Mouse (Mus musculus) small intestine, adult 2 months (tissue): ENCODE results near the gene Zfp597. TPM values are rescaled to one million over a fixed set of nuclear protein-coding genes. Genes with fewer than 3 reads are reported as not detected.
A peak's percentile ranks its signal among the peaks of the same experiment; 100 is the strongest.

ENCODE experiments used
- H3K27ac ChIP-seq: fragments of 200-500 bp; 2 replicates; pipeline ENCODE4 v1.5.1; 2012; ENCODE audit warnings: low read depth, low read length, control low read depth, inconsistent platforms; ENCODE audit not compliant: insufficient read depth
- H3K27me3 ChIP-seq: fragments of 200-500 bp; 2 replicates; pipeline ENCODE4 v1.6.1; 2012; ENCODE audit warnings: mild to moderate bottlenecking, moderate library complexity, low read length, inconsistent platforms; ENCODE audit not compliant: control insufficient read depth, insufficient read depth
- H3K36me3 ChIP-seq: fragments of 200-500 bp; 2 replicates; pipeline ENCODE4 v1.6.1; 2012; ENCODE audit warnings: mild to moderate bottlenecking, low read length, control low read depth, inconsistent platforms; ENCODE audit not compliant: control insufficient read depth, insufficient read depth
- H3K4me1 ChIP-seq: fragments of 200-500 bp; 2 replicates; pipeline ENCODE4 v1.6.1; 2012; ENCODE audit warnings: low read length, inconsistent platforms, mixed read lengths; ENCODE audit not compliant: control insufficient read depth, insufficient read depth, insufficient read length
- H3K4me3 ChIP-seq: fragments of 200-500 bp; 2 replicates; pipeline ENCODE4 v1.5.1; 2012; ENCODE audit warnings: low read depth, mild to moderate bottlenecking, control low read depth, inconsistent platforms, low read length, moderate library complexity
- CTCF ChIP-seq: fragments of 200-500 bp; IDR thresholded peaks from 2 replicates; pipeline ENCODE4 v1.5.1; 2012; ENCODE audit warnings: low read depth, mild to moderate bottlenecking, control low read depth, inconsistent platforms, low read length, moderate library complexity, mixed read lengths; ENCODE audit not compliant: insufficient replicate concordance, insufficient read length; ENCODE audit errors: extremely low read depth
- POLR2A ChIP-seq: fragments of 200-500 bp; IDR thresholded peaks from 2 replicates; pipeline ENCODE4 v1.6.1; 2012; ENCODE audit warnings: low read depth, mild to moderate bottlenecking, control low read depth, inconsistent platforms, low read length, moderate library complexity
- WGBS: fragments of 180-500 bp; shearing (Covaris S2); methylation state at CpG from one replicate; pipeline ENCODE4 v1.1.7; 2018; 5-methylcytosine and 5-hydroxymethylcytosine counted together
- polyA plus RNA-seq: library from polyadenylated mRNA; depleted of rRNA; stranded (reverse); fragments of >200 nt; gene quantifications from 2 replicates; pipeline ENCODE4 v1.2.3, GENCODE M21; 2012

Gene Zfp597
- polyA plus RNA-seq, 1 experiment = 0.87 TPM

GRCm38 (mm10) chr16:3920756-3921155, 36.4 kb upstream of the Zfp597 start:
- 92% methylated on average over 2 of the region's 2 CpGs for WGBS
- TF ChIP-seq CTCF (no peak), POLR2A (no peak)
- Histone ChIP-seq H3K27ac (no peak overlapping the region), H3K36me3 (peaks cover 42% of the 10 kb centered on the region), H3K4me1 (no peaks in the 10 kb centered on the region), H3K27me3 (no peaks in the 10 kb centered on the region), H3K4me3 (no peak overlapping the region)

- Histone ChIP-seq H3K27ac (no peak overlapping the region), H3K4me1 (no peaks in the 10 kb centered on the region), H3K36me3 (peaks cover 24% of the 10 kb centered on the region), H3K4me3 (peak overlapping the region; percentile 71), H3K27me3 (no peaks in the 10 kb centered on the region)
- TF ChIP-seq CTCF = no peak
- TF ChIP-seq POLR2A = no peak
- WGBS = 2% methylated on average over 20 of the region's 20 CpGs
Measured at GRCm38 (mm10) chr16:3909118-3909517, 24.8 kb upstream of the Zfp597 start.

GRCm38 (mm10) chr16:3908537-3909111, 24.3 kb upstream of the Zfp597 start, which contains the start of the genes 1700037C18Rik and Cluap1:
Gene 1700037C18Rik, minus strand, starts transcription at chr16:3908689.
Gene Cluap1, plus strand, starts transcription at chr16:3908801.
- no peaks in the 10 kb centered on the region for H3K27me3 ChIP-seq
- TF ChIP-seq POLR2A = peak; percentile 52; the same call in 1 of the 2 replicates
- TF ChIP-seq CTCF = peak; percentile 98
- H3K4me1 ChIP-seq = no peaks in the 10 kb centered on the region
- peak within 1 kb of the TSS; percentile 71 for H3K4me3 ChIP-seq
- peak within 1 kb of the TSS; percentile 67 for H3K27ac ChIP-seq
- H3K36me3 ChIP-seq = peaks cover 25% of the 10 kb centered on the region
- WGBS = under 1% methylated on average over 33 of the region's 33 CpGs

GRCm38 (mm10) chr16:3907471-3907870, 23.1 kb upstream of the Zfp597 start:
- Histone ChIP-seq H3K4me3 (no peak overlapping the region), H3K36me3 (peaks cover 29% of the 10 kb centered on the region), H3K4me1 (no peaks in the 10 kb centered on the region), H3K27ac (no peak overlapping the region), H3K27me3 (no peaks in the 10 kb centered on the region)
- TF ChIP-seq CTCF = no peak
- TF ChIP-seq POLR2A = no peak
- 64% methylated on average over 2 of the region's 2 CpGs for WGBS

GRCm38 (mm10) chr16:3896553-3896952, 12.2 kb upstream of the Zfp597 start:
- TF ChIP-seq CTCF = no peak
- no peak for TF ChIP-seq POLR2A
- Histone ChIP-seq H3K4me3 (no peak overlapping the region), H3K36me3 (peaks cover 39% of the 10 kb centered on the region), H3K4me1 (peaks cover 8% of the 10 kb centered on the region; the same call in 1 of the 2 replicates), H3K27me3 (no peaks in the 10 kb centered on the region), H3K27ac (peak overlapping the region; percentile 62; the same call in 1 of the 2 replicates)
- 35% methylated on average over 1 of the region's 1 CpGs for WGBS

- WGBS = 64% methylated on average over 6 of the region's 6 CpGs
Measured at GRCm38 (mm10) chr16:3896046-3896445, 11.7 kb upstream of the Zfp597 start.

GRCm38 (mm10) chr16:3895173-3895792, 10.9 kb upstream of the Zfp597 start:
- H3K27me3 ChIP-seq = no peaks in the 10 kb centered on the region

More at GRCm38 (mm10) chr16:3896046-3896445, 11.7 kb upstream of the Zfp597 start:
- Histone ChIP-seq H3K4me1 (peaks cover 8% of the 10 kb centered on the region; the same call in 1 of the 2 replicates), H3K27me3 (no peaks in the 10 kb centered on the region), H3K27ac (peak overlapping the region; percentile 62; the same call in 1 of the 2 replicates), H3K36me3 (peaks cover 35% of the 10 kb centered on the region), H3K4me3 (no peak overlapping the region)
- no peak for TF ChIP-seq CTCF
- no peak for TF ChIP-seq POLR2A

GRCm38 (mm10) chr16:3893739-3894138, 9.4 kb upstream of the Zfp597 start:
- H3K4me3 ChIP-seq = no peak overlapping the region
- no peak for TF ChIP-seq POLR2A
- TF ChIP-seq CTCF = no peak
- no peak overlapping the region for H3K27ac ChIP-seq
- H3K27me3 ChIP-seq = no peaks in the 10 kb centered on the region
- 44% methylated on average over 3 of the region's 3 CpGs for WGBS
- H3K36me3 ChIP-seq = peaks cover 16% of the 10 kb centered on the region
- H3K4me1 ChIP-seq = peaks cover 8% of the 10 kb centered on the region; the same call in 1 of the 2 replicates

More at GRCm38 (mm10) chr16:3895173-3895792, 10.9 kb upstream of the Zfp597 start:
- TF ChIP-seq CTCF (no peak), POLR2A (peak; percentile 21; the same call in 1 of the 2 replicates)
- peak overlapping the region; percentile 89 for H3K27ac ChIP-seq
- H3K36me3 ChIP-seq = peaks cover 27% of the 10 kb centered on the region
- WGBS = 42% methylated on average over 9 of the region's 9 CpGs
- no peak overlapping the region for H3K4me3 ChIP-seq
- peaks cover 8% of the 10 kb centered on the region; the same call in 1 of the 2 replicates for H3K4me1 ChIP-seq
